Mouse (Mus musculus) erythroblast, embryonic 14.5 days (primary cell): ENCODE measurements around the gene Ipo5.

ENCODE experiments used
- GATA1 ChIP-seq: IDR thresholded peaks from 2 replicates; pipeline ENCODE4 v1.6.1; 2012; ENCODE audit warnings: low read length, inconsistent platforms, mixed read lengths
- TAL1 ChIP-seq: IDR thresholded peaks from 3 replicates; pipeline ENCODE4 v1.6.1; 2012; ENCODE audit warnings: low read length, inconsistent platforms, mixed read lengths

GRCm38 (mm10) chr14:120960551-120960950 lies 49.5 kb downstream of the Ipo5 start:
- no peak for TF ChIP-seq TAL1
- no peak for TF ChIP-seq GATA1
